15 mouse cellular contexts compared by ENCODE assay signal in genomic region chr17:89311133-89311532, GRCm38 (mm10).
ATAC-seq lines count a peak whose summit lies in the region.
"Had no signal": no experiment of that assay in that cellular context is flagged by ENCODE, and none has a peak within 500 bp of the region (broad histone marks: within the 10 kb centered on the region; RNA-seq: fewer than 3 reads in every experiment).

No protein-coding gene starts in this region.

- H3K9me3 ChIP-seq in midbrain, embryonic 16.5 days (replicated peaks; ENCODE audit: control insufficient read depth, low read length, poor library complexity, severe bottlenecking): no peaks in the 10 kb centered on the region
- H3K9me3 ChIP-seq: embryonic facial prominence, embryonic 10.5 days; embryonic facial prominence, embryonic 12.5 days; forebrain, embryonic 13.5 days; forebrain, embryonic 15.5 days; G1E had no signal

- no peak overlapping the region for H3K4me3 ChIP-seq in midbrain, embryonic 16.5 days (ENCODE audit: low read depth, low read length)
- H3K4me3 ChIP-seq: embryonic facial prominence, embryonic 10.5 days; embryonic facial prominence, embryonic 12.5 days; forebrain, embryonic 13.5 days; forebrain, embryonic 15.5 days had no signal

- H3K4me1 ChIP-seq in midbrain, embryonic 16.5 days (ENCODE audit: control insufficient read depth, insufficient read depth, low read length): no peaks in the 10 kb centered on the region
- H3K4me1 ChIP-seq: embryonic facial prominence, embryonic 10.5 days; embryonic facial prominence, embryonic 12.5 days; forebrain, embryonic 13.5 days; forebrain, embryonic 15.5 days had no signal

- H3K4me2 ChIP-seq in midbrain, embryonic 16.5 days (ENCODE audit: low read length): no peak overlapping the region
- H3K4me2 ChIP-seq: embryonic facial prominence, embryonic 12.5 days; forebrain, embryonic 13.5 days; forebrain, embryonic 15.5 days had no signal

- no peak overlapping the region for H3K27ac ChIP-seq in midbrain, embryonic 16.5 days (ENCODE audit: low read length)
- H3K27ac ChIP-seq: embryonic facial prominence, embryonic 10.5 days; embryonic facial prominence, embryonic 12.5 days; forebrain, embryonic 13.5 days; forebrain, embryonic 15.5 days had no signal

- H3K36me3 ChIP-seq in midbrain, embryonic 16.5 days (ENCODE audit: control insufficient read depth, insufficient read depth, low read length): no peaks in the 10 kb centered on the region
- H3K36me3 ChIP-seq: embryonic facial prominence, embryonic 10.5 days; embryonic facial prominence, embryonic 12.5 days; forebrain, embryonic 15.5 days; G1E had no signal

- H3K9ac ChIP-seq in midbrain, embryonic 16.5 days (ENCODE audit: low read depth, low read length): no peak overlapping the region
- H3K9ac ChIP-seq: embryonic facial prominence, embryonic 12.5 days; forebrain, embryonic 13.5 days; forebrain, embryonic 15.5 days; forebrain, postnatal 0 days had no signal

- 92% methylated on average over 12 of the region's 12 CpGs for WGBS in midbrain, embryonic 16.5 days

- no peaks in the 10 kb centered on the region for H3K27me3 ChIP-seq in midbrain, embryonic 16.5 days (ENCODE audit: control insufficient read depth, insufficient read depth, low read depth, low read length)
- H3K27me3 ChIP-seq: CH12.LX; embryonic facial prominence, embryonic 12.5 days; forebrain, embryonic 13.5 days; forebrain, embryonic 15.5 days; Patski had no signal

- peak; percentile 72 for ATAC-seq in common myeloid progenitor, adult 5-6 weeks (replicated peaks; ENCODE audit: low read depth, poor library complexity, severe bottlenecking)
- peak; percentile 56 to 73 for ATAC-seq in hematopoietic stem cell, adult 5-6 weeks (replicated peaks in 1 of 2; ENCODE audit: insufficient read depth in 1 of 2, low FRiP score in 2 of 2, low TSS enrichment in 1 of 2, low read depth in 1 of 2, poor library complexity in 2 of 2, severe bottlenecking in 2 of 2)
- peak; percentile 71 for ATAC-seq in megakaryocyte progenitor cell, adult 5-6 weeks (replicated peaks; ENCODE audit: poor library complexity)
- no peak for ATAC-seq in monocyte, adult 5-6 weeks (replicated peaks; ENCODE audit: insufficient number of reproducible peaks, low FRiP score, low TSS enrichment, poor library complexity, severe bottlenecking)
- no peak for ATAC-seq in midbrain, embryonic 16.5 days
- ATAC-seq: activated CD4-positive, CD25-positive, alpha-beta regulatory T cell, adult 4 months; CD4-positive, CD25-positive, alpha-beta regulatory T cell, adult 4 months; forebrain, embryonic 13.5 days; forebrain, embryonic 15.5 days; forebrain, postnatal 0 days; Patski had no signal

Comparison
In these comparisons a context has a peak if more than half of its experiments do, and no peak if none do; other contexts are left out.
1. ATAC-seq: peak in common myeloid progenitor, adult 5-6 weeks (single experiment), hematopoietic stem cell, adult 5-6 weeks (2 of 2) and megakaryocyte progenitor cell, adult 5-6 weeks (single experiment); none in monocyte, adult 5-6 weeks (single experiment) and midbrain, embryonic 16.5 days (single experiment).